Mouse (Mus musculus): ENCODE results near the gene Gm10644. TPM values are rescaled to one million over a fixed set of nuclear protein-coding genes. Genes with fewer than 3 reads are reported as not detected.

Gene Gm10644
- polyA plus RNA-seq, 1 experiment from 2014 or later, result 0.82 TPM

DNA sequence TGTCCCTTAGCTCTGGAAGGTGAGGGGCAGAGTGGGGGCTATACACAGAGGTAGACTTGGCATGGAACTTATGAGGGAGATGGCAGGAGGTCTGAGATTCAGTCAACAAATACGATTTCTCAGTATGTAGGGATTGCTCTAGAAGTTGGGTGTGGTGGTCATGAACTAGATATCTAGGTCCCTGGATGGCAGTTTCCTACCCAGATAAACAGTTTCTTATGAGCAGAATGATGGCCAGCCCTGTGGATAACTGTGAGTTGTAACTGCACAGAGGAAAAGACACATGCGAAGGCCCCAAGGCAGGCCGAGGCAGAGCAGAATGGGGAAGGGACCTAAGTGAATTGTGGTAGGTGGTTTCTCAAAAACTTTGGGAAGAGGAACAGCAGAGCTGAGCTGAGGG, 40.8 kb downstream of the Gm10644 start:
- H3K27me3 ChIP-seq (replicated peaks; ENCODE audit: control insufficient read depth, insufficient read depth, low read length), result no peaks in the 10 kb centered on the region
- H3K4me3 ChIP-seq (ENCODE audit: low read depth, low read length), result no peak overlapping the region
- H3K4me2 ChIP-seq (ENCODE audit: low read depth, low read length), result no peak overlapping the region
- peaks cover 10% of the 10 kb centered on the region; the same call in 1 of the 2 replicates for H3K4me1 ChIP-seq (ENCODE audit: control insufficient read depth, insufficient read depth, low read length)
- DNase-seq (ENCODE audit: low spot score), result no peak
- peaks cover 7% of the 10 kb centered on the region; the same call in 1 of the 2 replicates for H3K36me3 ChIP-seq (ENCODE audit: control insufficient read depth, insufficient read depth, low read length)
- no peak overlapping the region for H3K9ac ChIP-seq (ENCODE audit: low read depth, low read length)
- H3K27ac ChIP-seq (replicated peaks; ENCODE audit: low read depth, low read length), result no peak overlapping the region
- WGBS, result 84% methylated on average over 3 of the region's 3 CpGs
- no peak for ATAC-seq (ENCODE audit: low read depth)
- H3K9me3 ChIP-seq (ENCODE audit: control insufficient read depth, low read length), result no peaks in the 10 kb centered on the region

- ATAC-seq (ENCODE audit: low read depth), result no peak
- no peak for DNase-seq (ENCODE audit: low spot score)
- Histone ChIP-seq H3K27me3 (replicated peaks; ENCODE audit: control insufficient read depth, insufficient read depth, low read length) (no peaks in the 10 kb centered on the region), H3K4me2 (ENCODE audit: low read depth, low read length) (no peak overlapping the region), H3K27ac (replicated peaks; ENCODE audit: low read depth, low read length) (no peak overlapping the region), H3K4me3 (ENCODE audit: low read depth, low read length) (no peak overlapping the region), H3K9me3 (ENCODE audit: control insufficient read depth, low read length) (no peaks in the 10 kb centered on the region), H3K4me1 (ENCODE audit: control insufficient read depth, insufficient read depth, low read length) (peaks cover 10% of the 10 kb centered on the region; the same call in 1 of the 2 replicates), H3K9ac (ENCODE audit: low read depth, low read length) (no peak overlapping the region), H3K36me3 (ENCODE audit: control insufficient read depth, insufficient read depth, low read length) (no peaks in the 10 kb centered on the region)
- 68% methylated on average over 5 of the region's 5 CpGs for WGBS
Observed at GRCm38 (mm10) chr8:83911809-83912731, 42.9 kb downstream of the Gm10644 start.

DNA sequence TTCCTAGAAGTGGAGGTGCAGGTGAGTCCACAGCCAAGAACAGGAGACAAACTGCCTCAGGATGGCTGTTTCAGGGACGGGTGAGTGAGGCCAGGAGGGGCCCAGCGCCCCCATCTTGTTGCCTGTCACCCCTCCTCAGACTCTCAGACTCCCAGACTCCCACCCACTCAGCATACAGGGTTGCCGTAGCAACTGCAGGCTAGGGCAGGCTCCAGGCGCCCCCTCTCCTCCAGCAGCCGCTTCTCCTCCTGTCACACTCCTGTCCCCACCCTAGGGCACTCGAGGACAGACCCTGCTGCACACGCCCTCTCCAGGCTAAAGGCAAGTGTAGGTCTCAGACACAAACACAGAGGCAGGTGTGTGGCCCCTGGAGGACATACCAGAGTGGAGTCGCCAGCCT, 45.7 kb downstream of the Gm10644 start:
- H3K4me3 ChIP-seq (ENCODE audit: low read depth, low read length), result no peak overlapping the region
- no peak overlapping the region for H3K27ac ChIP-seq (replicated peaks; ENCODE audit: low read depth, low read length)
- no peak for ATAC-seq (ENCODE audit: low read depth)
- H3K9ac ChIP-seq (ENCODE audit: low read depth, low read length), result no peak overlapping the region
- 56% methylated on average over 7 of the region's 8 CpGs for WGBS
- H3K4me1 ChIP-seq (ENCODE audit: control insufficient read depth, insufficient read depth, low read length), result 0 out of 2 replicates have a peak, but pooled peaks cover 2% of the 10 kb centered on the region
- DNase-seq (ENCODE audit: low spot score), result no peak
- H3K27me3 ChIP-seq (replicated peaks; ENCODE audit: control insufficient read depth, insufficient read depth, low read length), result no peaks in the 10 kb centered on the region
- H3K36me3 ChIP-seq (ENCODE audit: control insufficient read depth, insufficient read depth, low read length), result peaks cover 7% of the 10 kb centered on the region; the same call in 1 of the 2 replicates
- no peaks in the 10 kb centered on the region for H3K9me3 ChIP-seq (ENCODE audit: control insufficient read depth, low read length)
- H3K4me2 ChIP-seq (ENCODE audit: low read depth, low read length), result no peak overlapping the region

GRCm38 (mm10) chr8:83908583-83908982, 46.4 kb downstream of the Gm10644 start:
- no peak overlapping the region for H3K4me3 ChIP-seq (ENCODE audit: low read depth, low read length)
- H3K4me1 ChIP-seq (ENCODE audit: control insufficient read depth, insufficient read depth, low read length), result peaks cover 7% of the 10 kb centered on the region
- peaks cover 7% of the 10 kb centered on the region; the same call in 1 of the 2 replicates for H3K36me3 ChIP-seq (ENCODE audit: control insufficient read depth, insufficient read depth, low read length)
- no peaks in the 10 kb centered on the region for H3K9me3 ChIP-seq (ENCODE audit: control insufficient read depth, low read length)
- H3K4me2 ChIP-seq (ENCODE audit: low read depth, low read length), result no peak overlapping the region
- H3K27me3 ChIP-seq (replicated peaks; ENCODE audit: control insufficient read depth, insufficient read depth, low read length), result no peaks in the 10 kb centered on the region
- WGBS, result 84% methylated on average over 6 of the region's 6 CpGs
- no peak overlapping the region for H3K9ac ChIP-seq (ENCODE audit: low read depth, low read length)
- DNase-seq (ENCODE audit: low spot score) (no peak), ATAC-seq (ENCODE audit: low read depth) (no peak)
- no peak overlapping the region for H3K27ac ChIP-seq (replicated peaks; ENCODE audit: low read depth, low read length)

- DNase-seq (ENCODE audit: low spot score) (peak; percentile 79), ATAC-seq (ENCODE audit: low read depth) (no peak)
- H3K4me3 ChIP-seq (ENCODE audit: low read depth, low read length), result peak overlapping the region; percentile 20
- peaks cover 31% of the 10 kb centered on the region for H3K4me1 ChIP-seq (ENCODE audit: control insufficient read depth, insufficient read depth, low read length)
- no peaks in the 10 kb centered on the region for H3K9me3 ChIP-seq (ENCODE audit: control insufficient read depth, low read length)
- H3K27ac ChIP-seq (replicated peaks; ENCODE audit: low read depth, low read length), result peak overlapping the region; percentile 61
- peak overlapping the region; percentile 82 for H3K4me2 ChIP-seq (ENCODE audit: low read depth, low read length)
- H3K27me3 ChIP-seq (replicated peaks; ENCODE audit: control insufficient read depth, insufficient read depth, low read length), result no peaks in the 10 kb centered on the region
- H3K9ac ChIP-seq (ENCODE audit: low read depth, low read length), result peak overlapping the region; percentile 40
- H3K36me3 ChIP-seq (ENCODE audit: control insufficient read depth, insufficient read depth, low read length), result peaks cover 7% of the 10 kb centered on the region; the same call in 1 of the 2 replicates
- WGBS, result 7% methylated on average over 12 of the region's 13 CpGs
Observed at GRCm38 (mm10) chr8:83902961-83903666, 51.9 kb downstream of the Gm10644 start.

DNA sequence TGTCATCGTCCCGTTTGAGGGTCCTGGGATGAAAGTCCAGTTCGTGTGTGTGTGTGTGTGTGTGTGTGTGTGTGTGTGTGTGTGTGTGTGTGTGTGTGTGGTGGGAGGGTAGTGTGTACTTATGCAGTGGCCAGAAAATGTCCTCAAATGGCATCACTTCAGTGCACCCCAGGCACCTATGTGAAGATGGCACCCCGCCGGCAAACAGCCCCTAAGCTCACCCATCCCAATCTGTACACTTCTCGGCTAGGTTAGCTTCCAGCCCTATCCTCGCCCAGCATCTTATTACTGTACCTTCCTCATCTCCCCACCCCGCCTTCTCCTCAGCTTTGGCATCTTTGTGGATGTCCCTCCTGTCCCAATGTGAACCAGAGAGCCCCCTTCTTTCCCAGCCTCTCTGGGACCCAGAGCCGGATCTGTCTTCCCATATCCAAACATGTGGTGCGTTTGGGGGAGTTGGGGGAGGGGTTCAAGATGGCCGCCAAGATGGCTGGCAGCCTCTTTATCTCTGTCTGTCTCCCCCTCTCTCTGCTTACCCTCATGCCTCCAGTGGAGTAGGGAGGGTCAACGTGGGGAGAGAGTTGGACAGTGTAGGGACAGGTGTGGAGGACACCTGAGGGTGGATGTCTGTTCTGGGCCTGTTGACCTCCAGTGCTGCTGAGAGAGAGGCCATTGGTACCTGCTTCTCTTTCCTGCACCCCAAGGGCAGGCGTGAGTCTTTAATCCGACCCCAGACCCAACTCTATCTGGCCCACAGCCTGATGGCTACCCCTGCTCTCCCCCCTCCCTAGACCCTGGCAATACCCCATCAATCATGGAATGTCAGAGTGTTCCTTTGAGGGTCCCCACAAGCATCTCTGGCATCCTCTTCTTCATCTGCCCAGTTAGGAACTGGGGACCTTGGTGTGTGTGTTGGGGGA, 53.2 kb downstream of the Gm10644 start:
- H3K4me3 ChIP-seq (ENCODE audit: low read depth, low read length), result peak overlapping the region; percentile 90
- WGBS, result 10% methylated on average over 11 of the region's 14 CpGs
- no peaks in the 10 kb centered on the region for H3K27me3 ChIP-seq (replicated peaks; ENCODE audit: control insufficient read depth, insufficient read depth, low read length)
- no peaks in the 10 kb centered on the region for H3K9me3 ChIP-seq (ENCODE audit: control insufficient read depth, low read length)
- peaks cover 7% of the 10 kb centered on the region; the same call in 1 of the 2 replicates for H3K36me3 ChIP-seq (ENCODE audit: control insufficient read depth, insufficient read depth, low read length)
- H3K4me1 ChIP-seq (ENCODE audit: control insufficient read depth, insufficient read depth, low read length), result peaks cover 36% of the 10 kb centered on the region
- no peak overlapping the region for H3K27ac ChIP-seq (replicated peaks; ENCODE audit: low read depth, low read length)
- DNase-seq (ENCODE audit: low spot score) (no peak), ATAC-seq (ENCODE audit: low read depth) (no peak)
- peak overlapping the region; percentile 82 for H3K9ac ChIP-seq (ENCODE audit: low read depth, low read length)
- H3K4me2 ChIP-seq (ENCODE audit: low read depth, low read length), result peak overlapping the region; percentile 82

DNA sequence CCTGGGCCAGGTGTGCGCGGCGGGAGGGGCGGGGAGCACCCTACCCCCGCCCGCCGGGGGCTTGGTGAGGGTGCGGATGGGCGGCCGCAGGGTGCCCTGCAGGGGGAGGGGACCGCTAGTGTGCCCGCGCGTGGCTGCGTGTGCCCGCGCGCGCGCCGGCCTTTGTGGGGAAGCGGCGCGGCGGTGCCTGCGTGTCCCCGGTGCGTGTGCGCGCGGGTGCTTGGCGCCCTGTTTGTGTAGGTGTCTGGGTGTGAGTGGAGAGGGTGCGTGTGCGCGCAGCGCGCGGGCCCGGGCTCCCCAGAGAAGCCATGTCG, 54.1 kb downstream of the Gm10644 start:
- peak overlapping the region; percentile 98 for H3K27ac ChIP-seq (replicated peaks; ENCODE audit: low read depth, low read length)
- peaks cover 7% of the 10 kb centered on the region; the same call in 1 of the 2 replicates for H3K36me3 ChIP-seq (ENCODE audit: control insufficient read depth, insufficient read depth, low read length)
- H3K4me1 ChIP-seq (ENCODE audit: control insufficient read depth, insufficient read depth, low read length), result peaks cover 36% of the 10 kb centered on the region
- DNase-seq (ENCODE audit: low spot score) (peak; percentile 58), ATAC-seq (ENCODE audit: low read depth) (no peak)
- WGBS, result 0% methylated on average over 11 of the region's 40 CpGs
- H3K4me2 ChIP-seq (ENCODE audit: low read depth, low read length), result peak overlapping the region; percentile 82
- H3K9ac ChIP-seq (ENCODE audit: low read depth, low read length), result peak overlapping the region; percentile 82
- peak overlapping the region; percentile 90 for H3K4me3 ChIP-seq (ENCODE audit: low read depth, low read length)
- no peaks in the 10 kb centered on the region for H3K9me3 ChIP-seq (ENCODE audit: control insufficient read depth, low read length)
- no peaks in the 10 kb centered on the region for H3K27me3 ChIP-seq (replicated peaks; ENCODE audit: control insufficient read depth, insufficient read depth, low read length)

Measured in embryonic facial prominence, embryonic 14.5 days (tissue).